Mouse (Mus musculus) small intestine, adult 2 months (tissue): ENCODE measurements at regions not wholly inside any gene's neighbourhood (a gene's known extent, or its start where the extent isn't known, plus 50 kb on each side); places are given as distances from the start of the nearest gene placed in this dataset.

Source experiments
- CTCF ChIP-seq: fragments of 200-500 bp; IDR thresholded peaks from 2 replicates; pipeline ENCODE4 v1.5.1; 2012; ENCODE audit warnings: low read depth, mild to moderate bottlenecking, control low read depth, inconsistent platforms, low read length, moderate library complexity, mixed read lengths; ENCODE audit not compliant: insufficient replicate concordance, insufficient read length; ENCODE audit errors: extremely low read depth
- POLR2A ChIP-seq: fragments of 200-500 bp; IDR thresholded peaks from 2 replicates; pipeline ENCODE4 v1.6.1; 2012; ENCODE audit warnings: low read depth, mild to moderate bottlenecking, control low read depth, inconsistent platforms, low read length, moderate library complexity

DNA sequence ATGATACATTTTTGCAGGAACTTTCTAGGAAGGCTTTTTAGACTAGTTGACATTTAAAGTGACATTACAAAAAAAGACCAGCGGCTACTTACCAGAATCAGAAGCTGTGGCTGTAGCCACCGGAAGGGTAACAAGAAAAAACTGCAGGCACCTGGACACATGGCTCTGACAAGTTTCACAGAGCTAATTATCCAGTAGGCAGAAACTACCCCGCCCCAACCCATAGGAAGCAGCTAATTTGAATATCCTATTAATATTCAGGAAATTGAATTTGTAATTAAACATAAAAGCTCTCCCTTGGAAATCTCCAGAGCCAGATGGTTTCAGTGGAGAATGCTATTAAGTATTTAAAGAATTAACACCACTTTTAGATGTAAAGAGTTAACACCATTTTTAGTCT is 79.8 kb downstream of the Ramp3 start:
- no peak for TF ChIP-seq CTCF
- TF ChIP-seq POLR2A = no peak
